Mouse (Mus musculus) G1E (cell line): ENCODE results near the gene Ceacam15. TPM values are rescaled to one million over a fixed set of nuclear protein-coding genes. Genes with fewer than 3 reads are reported as not detected.

Experiments
- ATAC-seq: 2 replicates; pipeline ENCODE4 v1.8.0; 2016; ENCODE audit warnings: mild to moderate bottlenecking; ENCODE audit not compliant: insufficient number of reproducible peaks, poor library complexity, low FRiP score, severe bottlenecking; ENCODE audit errors: extremely low read depth
- DNase-seq: peaks from one replicate; pipeline ENCODE4 v3.0.0; 2012; ENCODE audit warnings: low spot score
- H3K27me3 ChIP-seq: 2 replicates; pipeline ENCODE4 v1.6.1; 2012; ENCODE audit warnings: mild to moderate bottlenecking, low read length, inconsistent platforms; ENCODE audit not compliant: insufficient read depth
- H3K36me3 ChIP-seq: replicated peaks from 2 replicates; pipeline ENCODE3; 2012; ENCODE audit warnings: mild to moderate bottlenecking, inconsistent platforms
- H3K4me1 ChIP-seq: 2 replicates; pipeline ENCODE4 v1.6.1; 2012; ENCODE audit warnings: low read depth, low read length, inconsistent platforms, mixed read lengths; ENCODE audit not compliant: insufficient read depth
- H3K4me3 ChIP-seq: 2 replicates; pipeline ENCODE4 v1.5.1; 2012; ENCODE audit warnings: low read depth, mild to moderate bottlenecking, inconsistent platforms, low read length, moderate library complexity, mixed read lengths
- H3K9me3 ChIP-seq: replicated peaks from 2 replicates; pipeline ENCODE4 v1.6.1; 2012; ENCODE audit warnings: inconsistent platforms
- CTCF ChIP-seq: IDR thresholded peaks from 2 replicates; pipeline ENCODE4 v1.5.1; 2012; ENCODE audit warnings: low read depth, low read length, inconsistent platforms, mixed read lengths
- GATA1 ChIP-seq: IDR thresholded peaks from 2 replicates; pipeline ENCODE4 v1.6.1; 2012; ENCODE audit warnings: borderline replicate concordance, low read length, inconsistent platforms, mixed read lengths
- GATA2 ChIP-seq: IDR thresholded peaks from 2 replicates; pipeline ENCODE4 v1.6.1; 2012; ENCODE audit warnings: low read depth, low read length, inconsistent platforms, borderline replicate concordance
- POLR2AphosphoS5 ChIP-seq: IDR thresholded peaks from 2 replicates; pipeline ENCODE4 v1.6.1; 2012; ENCODE audit warnings: low read depth, low read length, inconsistent platforms; ENCODE audit not compliant: insufficient replicate concordance
- TAL1 ChIP-seq: conservative IDR thresholded peaks from 2 replicates; pipeline ENCODE4 v1.6.1; 2012; ENCODE audit warnings: low read depth, low read length, inconsistent platforms, mixed read lengths
- polyA plus RNA-seq: library from polyadenylated mRNA; stranded (reverse); fragments of >175 nt; gene quantifications from 2 replicates; pipeline ENCODE4 v1.2.3, GENCODE M21; 2012
- total RNA-seq, 2 experiments: library from RNA; stranded (forward) in 1 of 2; stranded (reverse) in 1 of 2; fragments of 200-1000 nt in 1 of 2; fragments of >200 nt in 1 of 2; fragmentation: Nextera tagmentation in 1 of 2; gene quantifications; 2 replicates each; pipeline ENCODE4 v1.2.3; 2014 to 2017

Ceacam15 gene
- total and polyA plus RNA-seq, 3 experiments: 0.27 TPM; not detected in 2

DNA sequence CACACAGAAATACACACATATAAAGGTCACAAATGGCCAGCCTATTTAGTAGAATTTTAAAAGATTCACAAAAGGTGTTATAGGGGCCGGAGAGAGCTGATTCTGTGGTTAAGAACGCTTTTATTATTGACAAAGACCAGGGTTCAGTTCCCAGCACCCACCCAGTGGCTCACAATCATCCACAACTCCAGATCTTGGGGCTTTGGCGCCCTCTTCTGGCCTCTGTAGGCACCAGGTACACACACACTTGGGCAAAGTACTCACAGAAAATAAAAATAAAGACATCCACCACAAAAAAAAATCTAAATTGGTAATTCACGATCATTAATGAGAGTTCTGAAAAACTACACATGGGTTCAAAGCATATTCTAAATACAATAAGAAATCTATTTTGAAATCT lies 43.6 kb downstream of the Ceacam15 start:
- TF ChIP-seq CTCF (no peak), GATA2 (no peak), POLR2AphosphoS5 (no peak), GATA1 (no peak), TAL1 (no peak)
- peaks cover 2% of the 10 kb centered on the region; the same call in 1 of the 2 replicates for H3K27me3 ChIP-seq
- H3K36me3 ChIP-seq: no peaks in the 10 kb centered on the region
- DNase-seq: no peak
- H3K4me1 ChIP-seq: peaks cover 5% of the 10 kb centered on the region; the same call in 1 of the 2 replicates
- H3K9me3 ChIP-seq: no peaks in the 10 kb centered on the region
- no peak for ATAC-seq
- H3K4me3 ChIP-seq: no peak overlapping the region

DNA sequence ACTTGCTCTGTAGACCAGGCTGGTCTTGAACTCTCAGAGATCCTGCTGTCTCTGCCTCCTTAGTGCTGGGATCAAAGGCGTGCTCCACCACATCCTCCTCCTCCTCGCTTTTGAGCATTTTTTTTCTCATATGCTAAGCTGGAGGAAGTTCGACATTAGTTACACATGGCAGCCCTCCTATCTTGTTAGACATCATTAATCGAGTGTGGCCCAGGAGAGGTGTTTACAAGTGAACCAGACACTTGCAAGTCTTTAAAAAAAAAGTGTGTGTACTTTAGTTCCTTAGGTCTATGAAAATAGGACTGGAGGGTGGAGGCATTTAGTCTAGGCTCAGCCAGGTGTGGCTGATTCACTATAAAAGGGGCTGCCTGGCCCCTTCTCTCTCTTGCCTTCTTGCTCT lies 44.5 kb downstream of the Ceacam15 start:
- no peaks in the 10 kb centered on the region for H3K9me3 ChIP-seq
- ATAC-seq (no peak), DNase-seq (no peak)
- TF ChIP-seq CTCF (no peak), POLR2AphosphoS5 (no peak), TAL1 (no peak), GATA2 (no peak), GATA1 (no peak)
- no peak overlapping the region for H3K4me3 ChIP-seq
- no peaks in the 10 kb centered on the region for H3K36me3 ChIP-seq
- peaks cover 5% of the 10 kb centered on the region; the same call in 1 of the 2 replicates for H3K4me1 ChIP-seq
- H3K27me3 ChIP-seq: peaks cover 6% of the 10 kb centered on the region; the same call in 1 of the 2 replicates

DNA sequence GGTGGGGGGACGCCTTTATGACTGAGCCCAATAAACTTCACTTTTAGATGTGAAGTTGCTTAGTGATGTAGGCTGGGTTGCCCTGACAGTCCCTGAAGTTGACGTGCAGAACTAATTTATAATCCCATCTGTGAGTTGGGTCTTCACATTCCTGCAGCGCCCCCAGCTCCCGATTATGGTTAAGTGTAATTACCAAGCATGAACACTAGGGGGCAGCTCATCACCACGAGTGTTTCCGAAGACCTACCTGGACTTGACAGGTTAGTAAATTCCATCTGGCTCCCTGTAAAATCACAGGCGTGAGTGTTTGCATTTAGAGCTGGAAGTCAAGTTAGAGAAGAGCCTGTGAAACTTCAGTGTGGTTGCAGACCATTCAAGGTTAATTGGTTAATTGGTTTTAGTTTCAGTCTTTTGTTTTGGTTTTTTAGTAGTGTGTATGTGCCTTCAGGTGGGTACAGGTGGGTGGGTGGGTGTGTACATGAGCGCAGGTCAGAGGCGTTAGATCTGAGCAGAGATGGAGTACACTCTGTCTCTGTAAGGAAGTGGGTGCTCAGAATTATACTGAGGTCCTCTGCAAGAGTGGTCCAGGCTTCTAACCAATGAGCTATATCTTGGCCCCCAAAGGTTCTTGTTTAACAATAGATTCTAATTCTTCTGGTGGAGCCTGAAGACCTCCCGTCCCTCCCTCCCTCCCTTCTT lies 45.8 kb downstream of the Ceacam15 start:
- no peak for ATAC-seq
- peaks cover 5% of the 10 kb centered on the region; the same call in 1 of the 2 replicates for H3K4me1 ChIP-seq
- TF ChIP-seq GATA2 (no peak), CTCF (peak; percentile 53)
- no peak overlapping the region for H3K4me3 ChIP-seq
- H3K27me3 ChIP-seq: peaks cover 9% of the 10 kb centered on the region; the same call in 1 of the 2 replicates
- no peak for DNase-seq
- no peaks in the 10 kb centered on the region for H3K9me3 ChIP-seq
- H3K36me3 ChIP-seq: no peaks in the 10 kb centered on the region

- H3K9me3 ChIP-seq: no peaks in the 10 kb centered on the region
- DNase-seq (no peak), ATAC-seq (no peak)
- H3K36me3 ChIP-seq: no peaks in the 10 kb centered on the region
- H3K27me3 ChIP-seq: peaks cover 6% of the 10 kb centered on the region; the same call in 1 of the 2 replicates
- H3K4me3 ChIP-seq: no peak overlapping the region
- H3K4me1 ChIP-seq: peaks cover 5% of the 10 kb centered on the region; the same call in 1 of the 2 replicates
- TF ChIP-seq CTCF: peak; percentile 63
- TF ChIP-seq TAL1: no peak
Measured at GRCm38 (mm10) chr7:16628096-16628771, 47.3 kb downstream of the Ceacam15 start.

GRCm38 (mm10) chr7:16623687-16624086 lies 51.8 kb downstream of the Ceacam15 start:
- TF ChIP-seq POLR2AphosphoS5 (no peak), TAL1 (no peak), GATA1 (no peak), CTCF (no peak), GATA2 (no peak)
- no peak for ATAC-seq
- H3K9me3 ChIP-seq: no peaks in the 10 kb centered on the region
- peaks cover 37% of the 10 kb centered on the region for H3K27me3 ChIP-seq
- DNase-seq: no peak
- H3K4me1 ChIP-seq: peaks cover 4% of the 10 kb centered on the region
- no peak overlapping the region for H3K4me3 ChIP-seq
- H3K36me3 ChIP-seq: no peaks in the 10 kb centered on the region

GRCm38 (mm10) chr7:16623131-16623530 lies 52.4 kb downstream of the Ceacam15 start:
- DNase-seq (no peak), ATAC-seq (no peak)
- Histone ChIP-seq H3K27me3 (peaks cover 43% of the 10 kb centered on the region), H3K36me3 (no peaks in the 10 kb centered on the region), H3K4me3 (no peak overlapping the region), H3K9me3 (no peaks in the 10 kb centered on the region), H3K4me1 (peaks cover 7% of the 10 kb centered on the region)
- TF ChIP-seq GATA1 (no peak), POLR2AphosphoS5 (no peak), GATA2 (no peak), CTCF (no peak), TAL1 (no peak)

Other genes with a start within 250 kb of the Ceacam15 start
- gene Tmem160, start 222.9 kb downstream of the Ceacam15 start, total RNA-seq (2014; fragmentation: Nextera tagmentation): 21.6 and 22.7 TPM in 2 replicates
- 23.9 and 35.0 TPM in 2 replicates for gene Tmem160, start 222.9 kb downstream of the Ceacam15 start, total RNA-seq (2017)
- 166 and 224 TPM in 2 replicates for gene Tmem160, start 222.9 kb downstream of the Ceacam15 start, polyA plus RNA-seq
- not detected in 2 replicates for gene Npas1, start 198.0 kb downstream of the Ceacam15 start, total RNA-seq (2014; fragmentation: Nextera tagmentation)
- 0.05 TPM in 1 of 2 replicates, not detected in the other for gene Npas1, start 198.0 kb downstream of the Ceacam15 start, total RNA-seq (2017)
- gene Npas1, start 198.0 kb downstream of the Ceacam15 start, polyA plus RNA-seq: not detected in 2 replicates
- gene Arhgap35, start 60.7 kb downstream of the Ceacam15 start, total RNA-seq (2014; fragmentation: Nextera tagmentation): 12.2 and 14.4 TPM in 2 replicates
- gene Arhgap35, start 60.7 kb downstream of the Ceacam15 start, total RNA-seq (2017): 7.0 and 8.0 TPM in 2 replicates
- gene Arhgap35, start 60.7 kb downstream of the Ceacam15 start, polyA plus RNA-seq: 2.3 and 3.5 TPM in 2 replicates
- gene Ceacam9, start 46.2 kb upstream of the Ceacam15 start, total RNA-seq (2014; fragmentation: Nextera tagmentation): not detected in 2 replicates
- gene Ceacam9, start 46.2 kb upstream of the Ceacam15 start, total RNA-seq (2017): 0.06 and 0.49 TPM in 2 replicates
- not detected in 2 replicates for gene Ceacam9, start 46.2 kb upstream of the Ceacam15 start, polyA plus RNA-seq
- gene Ap2s1, start 62.7 kb upstream of the Ceacam15 start, total RNA-seq (2014; fragmentation: Nextera tagmentation): 67.8 and 71.1 TPM in 2 replicates
- gene Ap2s1, start 62.7 kb upstream of the Ceacam15 start, total RNA-seq (2017): 97.6 and 127 TPM in 2 replicates
- gene Ap2s1, start 62.7 kb upstream of the Ceacam15 start, polyA plus RNA-seq: 373 and 405 TPM in 2 replicates
- gene Slc1a5, start 105.6 kb upstream of the Ceacam15 start, total RNA-seq (2014; fragmentation: Nextera tagmentation): 18.8 and 61.2 TPM in 2 replicates
- gene Slc1a5, start 105.6 kb upstream of the Ceacam15 start, total RNA-seq (2017): 5.9 and 7.1 TPM in 2 replicates
- 13.9 and 14.7 TPM in 2 replicates for gene Slc1a5, start 105.6 kb upstream of the Ceacam15 start, polyA plus RNA-seq
- gene Strn4, start 140.2 kb upstream of the Ceacam15 start, total RNA-seq (2014; fragmentation: Nextera tagmentation): 40.3 and 67.7 TPM in 2 replicates
- 33.8 and 38.9 TPM in 2 replicates for gene Strn4, start 140.2 kb upstream of the Ceacam15 start, total RNA-seq (2017)
- gene Strn4, start 140.2 kb upstream of the Ceacam15 start, polyA plus RNA-seq: 62.4 and 64.4 TPM in 2 replicates
- 12.3 and 18.0 TPM in 2 replicates for gene Fkrp, start 141.0 kb upstream of the Ceacam15 start, total RNA-seq (2014; fragmentation: Nextera tagmentation)
- 10.5 and 11.3 TPM in 2 replicates for gene Fkrp, start 141.0 kb upstream of the Ceacam15 start, total RNA-seq (2017)
- 30.6 and 32.9 TPM in 2 replicates for gene Fkrp, start 141.0 kb upstream of the Ceacam15 start, polyA plus RNA-seq
- gene Prkd2, start 167.2 kb upstream of the Ceacam15 start, total RNA-seq (2014; fragmentation: Nextera tagmentation): 23.6 and 28.7 TPM in 2 replicates
- gene Prkd2, start 167.2 kb upstream of the Ceacam15 start, total RNA-seq (2017): 3.9 and 4.4 TPM in 2 replicates
- 13.6 and 22.4 TPM in 2 replicates for gene Prkd2, start 167.2 kb upstream of the Ceacam15 start, polyA plus RNA-seq
- 0.30 TPM in 1 of 2 replicates, not detected in the other for gene Dact3, start 199.6 kb upstream of the Ceacam15 start, total RNA-seq (2014; fragmentation: Nextera tagmentation)
- gene Dact3, start 199.6 kb upstream of the Ceacam15 start, total RNA-seq (2017): 0.05 and 0.12 TPM in 2 replicates
- gene Dact3, start 199.6 kb upstream of the Ceacam15 start, polyA plus RNA-seq: 0.28 and 0.30 TPM in 2 replicates
- not detected in 2 replicates for gene Gng8, start 216.1 kb upstream of the Ceacam15 start, total RNA-seq (2014; fragmentation: Nextera tagmentation)
- gene Gng8, start 216.1 kb upstream of the Ceacam15 start, total RNA-seq (2017): 0.23 TPM in 1 of 2 replicates, not detected in the other
- gene Gng8, start 216.1 kb upstream of the Ceacam15 start, polyA plus RNA-seq: not detected in 2 replicates
- not detected in 2 replicates for gene Ptgir, start 230.8 kb upstream of the Ceacam15 start, total RNA-seq (2014; fragmentation: Nextera tagmentation)
- 3.1 and 3.5 TPM in 2 replicates for gene Ptgir, start 230.8 kb upstream of the Ceacam15 start, total RNA-seq (2017)
- 0.05 and 0.07 TPM in 2 replicates for gene Ptgir, start 230.8 kb upstream of the Ceacam15 start, polyA plus RNA-seq
- gene Calm3, start 248.4 kb upstream of the Ceacam15 start, total RNA-seq (2014; fragmentation: Nextera tagmentation): 157 and 166 TPM in 2 replicates
- 313 and 344 TPM in 2 replicates for gene Calm3, start 248.4 kb upstream of the Ceacam15 start, total RNA-seq (2017)
- gene Calm3, start 248.4 kb upstream of the Ceacam15 start, polyA plus RNA-seq: 792 and 815 TPM in 2 replicates